Mouse (Mus musculus): Measurements from ENCODE around the gene Srcin1. TPM values are rescaled to one million over a fixed set of nuclear protein-coding genes. Genes with fewer than 3 reads are reported as not detected.

The Srcin1 gene
- polyA plus RNA-seq, 1 experiment: not detected

DNA sequence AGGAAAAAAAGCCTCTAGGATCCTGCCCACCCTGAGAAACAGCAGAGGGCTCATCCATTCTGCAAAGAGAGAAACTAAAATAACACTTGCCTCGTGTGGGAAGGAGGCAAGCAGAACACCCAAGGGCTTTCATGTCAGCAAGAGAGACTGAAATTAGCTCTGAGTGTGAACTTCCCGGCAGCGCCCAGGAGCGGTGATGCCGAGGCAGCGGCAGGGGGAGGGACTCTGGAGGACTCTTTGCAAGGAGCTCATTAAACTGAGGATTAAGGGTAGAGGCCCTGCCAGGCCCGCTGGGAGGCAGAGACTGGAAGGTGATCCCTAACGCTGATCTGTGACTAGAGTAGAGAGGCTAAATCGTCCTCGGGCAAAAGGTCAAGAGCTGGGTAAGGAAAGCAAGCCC, 13.2 kb upstream of the Srcin1 start:
- no peaks in the 10 kb centered on the region for H3K36me3 ChIP-seq (ENCODE audit: control insufficient read depth)
- H3K4me1 ChIP-seq (ENCODE audit: control insufficient read depth): no peaks in the 10 kb centered on the region
- H3K4me3 ChIP-seq (replicated peaks): no peak overlapping the region
- H3K27me3 ChIP-seq (ENCODE audit: control insufficient read depth): peaks cover 12% of the 10 kb centered on the region
- TF ChIP-seq TAL1 (IDR thresholded peaks at IDR 0.05; ENCODE audit: low read length) (no peak), GATA1 (IDR thresholded peaks at IDR 0.05; ENCODE audit: low read length) (no peak)
- no peaks in the 10 kb centered on the region for H3K9me3 ChIP-seq (ENCODE audit: control insufficient read depth, low read length)

DNA sequence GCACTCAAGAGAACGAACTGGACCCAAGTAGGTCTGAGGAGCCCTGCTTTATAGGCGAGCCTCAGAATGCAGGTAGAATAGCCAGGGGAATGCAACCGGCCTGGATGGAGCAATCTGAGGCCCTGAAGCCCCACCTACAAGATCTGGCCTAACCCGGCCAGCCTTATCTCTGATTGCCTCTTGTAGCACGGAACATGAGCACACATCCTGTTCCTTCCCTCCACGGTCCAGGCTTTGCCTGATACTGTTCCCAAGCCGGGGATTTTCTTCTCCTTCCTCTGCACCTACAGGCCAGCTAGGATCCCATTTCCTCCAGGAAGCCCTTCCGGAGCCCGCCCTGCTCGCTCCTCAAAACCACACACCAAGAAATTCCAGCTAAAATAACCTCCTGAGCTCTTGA, 9.9 kb upstream of the Srcin1 start:
- H3K36me3 ChIP-seq (ENCODE audit: control insufficient read depth): no peaks in the 10 kb centered on the region
- no peaks in the 10 kb centered on the region for H3K4me1 ChIP-seq (ENCODE audit: control insufficient read depth)
- H3K27me3 ChIP-seq (ENCODE audit: control insufficient read depth): peaks cover 10% of the 10 kb centered on the region
- TF ChIP-seq GATA1 (IDR thresholded peaks at IDR 0.05; ENCODE audit: low read length) (no peak), TAL1 (IDR thresholded peaks at IDR 0.05; ENCODE audit: low read length) (no peak)
- H3K4me3 ChIP-seq (replicated peaks): no peak overlapping the region
- no peaks in the 10 kb centered on the region for H3K9me3 ChIP-seq (ENCODE audit: control insufficient read depth, low read length)

DNA sequence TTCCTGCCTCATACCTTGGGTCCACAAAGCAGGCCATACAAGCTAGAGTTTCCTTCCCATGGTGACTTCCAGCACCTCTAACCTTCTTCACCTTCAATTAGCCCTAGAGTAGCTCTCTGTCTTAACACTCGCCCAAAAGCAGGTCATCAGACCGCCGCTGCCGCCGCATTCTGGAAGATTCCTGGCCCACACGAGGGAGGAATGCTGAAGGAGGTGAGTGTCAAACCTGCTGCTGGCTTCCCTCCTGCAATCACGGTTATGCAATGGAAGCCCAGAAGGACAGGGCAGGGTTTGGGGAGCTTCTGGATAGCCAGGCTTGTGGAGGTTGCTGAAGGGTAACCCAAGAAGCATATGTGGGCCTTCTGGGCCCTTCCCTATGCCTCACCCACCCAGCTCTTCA, 8.5 kb upstream of the Srcin1 start:
- no peaks in the 10 kb centered on the region for H3K4me1 ChIP-seq (ENCODE audit: control insufficient read depth)
- no peak for TF ChIP-seq TAL1 (IDR thresholded peaks at IDR 0.05; ENCODE audit: low read length)
- TF ChIP-seq GATA1 (IDR thresholded peaks at IDR 0.05; ENCODE audit: low read length): no peak
- H3K27me3 ChIP-seq (ENCODE audit: control insufficient read depth): peaks cover 7% of the 10 kb centered on the region

DNA sequence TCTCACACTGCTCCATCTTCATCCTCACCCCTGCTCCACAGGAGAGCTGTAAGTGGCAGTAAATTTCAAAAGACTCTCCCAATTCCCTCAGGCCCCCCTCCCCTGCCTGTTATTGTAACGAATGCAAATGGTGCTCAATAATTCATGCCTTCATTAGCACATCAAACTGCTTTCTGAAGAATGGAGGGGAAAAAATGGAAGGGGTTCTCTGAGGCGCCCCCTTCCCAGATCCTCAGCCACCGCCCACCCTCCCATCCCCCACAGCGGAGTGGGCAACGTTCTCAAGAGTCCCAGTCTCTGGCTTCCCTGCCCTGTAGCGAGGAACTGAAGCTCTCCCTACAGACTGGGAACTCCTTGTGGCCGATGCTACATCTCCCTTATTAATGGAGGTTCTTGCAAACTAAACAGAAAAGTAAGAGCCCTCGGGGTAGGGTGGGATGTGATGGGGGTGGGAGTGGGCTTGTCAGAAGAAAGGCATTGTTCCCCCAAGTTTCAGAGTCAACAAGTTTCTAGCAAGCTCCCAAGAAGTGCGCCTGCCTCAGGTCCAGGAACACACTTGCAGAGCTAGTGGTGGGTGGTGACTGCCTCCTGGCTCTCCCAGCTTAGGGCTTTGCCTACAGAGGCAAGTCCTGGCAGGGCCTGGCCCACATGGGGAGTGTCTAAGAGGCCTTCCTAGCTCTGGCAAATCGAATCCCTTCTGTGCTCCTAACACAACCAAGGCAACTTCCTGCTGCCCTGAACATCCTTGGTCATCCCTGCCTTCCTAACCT, 3.3 kb upstream of the Srcin1 start:
- Histone ChIP-seq H3K9me3 (ENCODE audit: control insufficient read depth, low read length) (no peaks in the 10 kb centered on the region), H3K36me3 (ENCODE audit: control insufficient read depth) (no peaks in the 10 kb centered on the region), H3K4me1 (ENCODE audit: control insufficient read depth) (peaks cover 8% of the 10 kb centered on the region), H3K27me3 (ENCODE audit: control insufficient read depth) (peaks cover 37% of the 10 kb centered on the region), H3K4me3 (replicated peaks) (no peak overlapping the region)
- TF ChIP-seq GATA1 (IDR thresholded peaks at IDR 0.05; ENCODE audit: low read length) (no peak), TAL1 (IDR thresholded peaks at IDR 0.05; ENCODE audit: low read length) (no peak)

More for the DNA sequence above, 8.5 kb upstream of the Srcin1 start:
- no peak overlapping the region for H3K4me3 ChIP-seq (replicated peaks)
- no peaks in the 10 kb centered on the region for H3K9me3 ChIP-seq (ENCODE audit: control insufficient read depth, low read length)
- H3K36me3 ChIP-seq (ENCODE audit: control insufficient read depth): no peaks in the 10 kb centered on the region

- TF ChIP-seq TAL1 (IDR thresholded peaks at IDR 0.05; ENCODE audit: low read length): no peak
- TF ChIP-seq GATA1 (IDR thresholded peaks at IDR 0.05; ENCODE audit: low read length): no peak
- no peak overlapping the region for H3K4me3 ChIP-seq (replicated peaks)
- H3K4me1 ChIP-seq (ENCODE audit: control insufficient read depth): peaks cover 8% of the 10 kb centered on the region
- no peaks in the 10 kb centered on the region for H3K36me3 ChIP-seq (ENCODE audit: control insufficient read depth)
- no peaks in the 10 kb centered on the region for H3K9me3 ChIP-seq (ENCODE audit: control insufficient read depth, low read length)
- peaks cover 47% of the 10 kb centered on the region for H3K27me3 ChIP-seq (ENCODE audit: control insufficient read depth)
These were observed 2.3 kb upstream of the Srcin1 start for GRCm38 (mm10) chr11:97578286-97578685.

- TF ChIP-seq GATA1 (IDR thresholded peaks at IDR 0.05; ENCODE audit: low read length): no peak
- TF ChIP-seq TAL1 (IDR thresholded peaks at IDR 0.05; ENCODE audit: low read length): no peak
- peaks cover 8% of the 10 kb centered on the region for H3K4me1 ChIP-seq (ENCODE audit: control insufficient read depth)
- no peaks in the 10 kb centered on the region for H3K36me3 ChIP-seq (ENCODE audit: control insufficient read depth)
- peak overlapping the region; percentile 22 for H3K4me3 ChIP-seq (replicated peaks)
- peaks cover 74% of the 10 kb centered on the region for H3K27me3 ChIP-seq (ENCODE audit: control insufficient read depth)
- H3K9me3 ChIP-seq (ENCODE audit: control insufficient read depth, low read length): no peaks in the 10 kb centered on the region
These were observed 348 bp downstream of the Srcin1 start for GRCm38 (mm10) chr11:97575638-97576037.

GRCm38 (mm10) chr11:97575075-97575474, 911 bp downstream of the Srcin1 start:
- peaks cover 8% of the 10 kb centered on the region for H3K4me1 ChIP-seq (ENCODE audit: control insufficient read depth)
- H3K4me3 ChIP-seq (replicated peaks): peak overlapping the region; percentile 35
- H3K9me3 ChIP-seq (ENCODE audit: control insufficient read depth, low read length): no peaks in the 10 kb centered on the region
- H3K36me3 ChIP-seq (ENCODE audit: control insufficient read depth): no peaks in the 10 kb centered on the region
- TF ChIP-seq TAL1 (IDR thresholded peaks at IDR 0.05; ENCODE audit: low read length): no peak
- TF ChIP-seq GATA1 (IDR thresholded peaks at IDR 0.05; ENCODE audit: low read length): no peak
- peaks cover 79% of the 10 kb centered on the region for H3K27me3 ChIP-seq (ENCODE audit: control insufficient read depth)

- Histone ChIP-seq H3K27me3 (ENCODE audit: control insufficient read depth) (peaks cover 80% of the 10 kb centered on the region), H3K4me1 (ENCODE audit: control insufficient read depth) (peaks cover 8% of the 10 kb centered on the region), H3K4me3 (replicated peaks) (no peak overlapping the region), H3K36me3 (ENCODE audit: control insufficient read depth) (no peaks in the 10 kb centered on the region), H3K9me3 (ENCODE audit: control insufficient read depth, low read length) (no peaks in the 10 kb centered on the region)
- no peak for TF ChIP-seq GATA1 (IDR thresholded peaks at IDR 0.05; ENCODE audit: low read length)
- no peak for TF ChIP-seq TAL1 (IDR thresholded peaks at IDR 0.05; ENCODE audit: low read length)
These were observed 1.4 kb downstream of the Srcin1 start for GRCm38 (mm10) chr11:97574551-97575051.

- Histone ChIP-seq H3K36me3 (ENCODE audit: control insufficient read depth) (no peaks in the 10 kb centered on the region), H3K9me3 (ENCODE audit: control insufficient read depth, low read length) (no peaks in the 10 kb centered on the region), H3K4me3 (replicated peaks) (no peak overlapping the region), H3K27me3 (ENCODE audit: control insufficient read depth) (peaks cover 85% of the 10 kb centered on the region), H3K4me1 (ENCODE audit: control insufficient read depth) (peaks cover 8% of the 10 kb centered on the region)
- TF ChIP-seq GATA1 (IDR thresholded peaks at IDR 0.05; ENCODE audit: low read length) (no peak), TAL1 (IDR thresholded peaks at IDR 0.05; ENCODE audit: low read length) (no peak)
These were observed 2.0 kb downstream of the Srcin1 start for GRCm38 (mm10) chr11:97573891-97574550.

Measured in erythroblast, embryonic 14.5 days (primary cell).